Mouse (Mus musculus) thymus, adult 18-20 months (tissue): ENCODE measurements at regions not wholly inside any gene's neighbourhood (a gene's known extent, or its start where the extent isn't known, plus 50 kb on each side); places are given as distances from the start of the nearest gene placed in this dataset.

Source experiments
- DNase-seq, 2 experiments: peaks; one replicate each; pipeline ENCODE4 v3.0.0; 2022; ENCODE audit warnings: mixed read lengths in 2 of 2

DNA sequence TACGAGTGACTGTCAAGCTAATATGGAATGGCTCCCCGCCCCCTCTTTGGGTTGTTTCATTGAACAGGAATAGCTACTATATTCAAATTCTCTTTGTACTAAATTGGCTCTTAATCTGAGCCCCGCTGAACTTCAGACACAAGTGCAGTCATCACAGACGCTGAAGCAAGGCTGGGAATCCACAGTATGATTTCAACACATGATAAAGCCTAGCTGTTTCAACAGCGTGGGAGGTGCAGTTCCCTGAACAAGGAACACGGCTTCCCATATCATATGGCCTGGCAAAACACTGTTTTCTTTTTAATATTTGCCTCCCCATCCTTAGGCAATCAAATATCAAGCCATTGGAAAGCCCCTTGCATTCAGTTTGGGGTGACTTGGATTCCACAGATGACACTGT lies 428.0 kb upstream of the Adamts9 start:
- no peak for DNase-seq

DNA sequence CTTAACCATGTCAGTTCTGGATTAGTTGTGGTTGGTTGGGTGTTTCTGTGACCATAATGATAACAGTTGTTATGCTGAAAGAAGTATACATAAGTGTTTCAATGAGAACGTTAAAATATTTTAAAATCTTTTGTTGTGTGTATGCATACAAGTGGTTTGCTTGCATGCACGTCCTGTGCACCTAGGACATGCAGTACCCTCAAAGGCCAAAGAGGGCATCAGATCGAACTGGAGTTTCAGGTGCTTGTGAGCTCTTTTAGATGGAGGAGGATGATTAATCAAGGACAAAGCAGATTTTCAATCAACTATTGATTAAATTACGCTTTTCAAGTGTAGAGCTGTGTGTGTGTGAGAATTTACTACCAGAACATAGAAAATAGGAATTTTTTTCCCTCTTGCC lies 420.6 kb upstream of the Adamts9 start:
- DNase-seq, result no peak

GRCm38 (mm10) chr6:93353353-93354125 lies 410.2 kb upstream of the Adamts9 start:
- DNase-seq, result no peak

- no peak for DNase-seq
These were observed 406.8 kb upstream of the Adamts9 start for GRCm38 (mm10) chr6:93349936-93350700.

DNA sequence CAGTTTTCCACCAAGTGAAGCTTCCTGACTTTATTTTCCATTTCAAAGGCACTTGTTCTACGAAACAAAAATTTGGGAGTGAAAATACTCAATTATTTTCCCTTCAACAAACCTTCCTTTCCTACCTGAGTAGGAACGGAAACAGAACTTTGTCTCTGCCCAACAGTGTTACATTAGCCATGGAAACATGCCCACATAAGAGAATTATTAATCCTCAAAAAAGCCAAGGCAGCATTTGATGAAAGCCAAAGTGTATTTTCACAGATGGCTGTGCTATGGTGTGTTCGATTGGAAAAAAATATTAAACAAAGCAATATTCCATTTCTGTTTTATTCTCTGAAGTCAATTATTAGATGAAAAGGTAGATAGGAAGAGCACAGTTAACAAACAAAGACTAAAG lies 404.8 kb upstream of the Adamts9 start:
- no peak for DNase-seq

GRCm38 (mm10) chr6:93328683-93329082 lies 385.4 kb upstream of the Adamts9 start:
- DNase-seq, result no peak

DNA sequence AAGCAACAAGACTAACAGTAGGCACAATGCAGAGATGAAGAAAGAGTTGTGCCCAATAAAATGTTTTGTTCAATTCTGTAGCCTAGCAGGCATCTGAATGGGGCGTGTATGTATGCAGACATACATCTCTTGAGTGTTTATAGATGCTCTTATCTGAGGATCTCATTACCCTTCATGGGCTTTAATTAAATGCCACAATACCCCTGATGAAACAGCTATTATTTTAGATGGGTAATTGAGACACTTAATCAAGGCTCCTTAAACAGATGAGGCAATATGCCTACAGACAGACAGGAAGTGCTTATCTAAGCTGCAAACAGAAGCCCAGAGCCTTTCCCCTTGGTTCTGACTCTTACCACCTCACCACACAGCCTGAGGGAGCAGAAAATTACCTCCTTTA lies 384.6 kb upstream of the Adamts9 start:
- DNase-seq, result no peak

- no peak for DNase-seq
These were observed 380.6 kb upstream of the Adamts9 start for GRCm38 (mm10) chr6:93323881-93324280.

GRCm38 (mm10) chr6:93314625-93315024 lies 371.3 kb upstream of the Adamts9 start:
- DNase-seq, result no peak

DNA sequence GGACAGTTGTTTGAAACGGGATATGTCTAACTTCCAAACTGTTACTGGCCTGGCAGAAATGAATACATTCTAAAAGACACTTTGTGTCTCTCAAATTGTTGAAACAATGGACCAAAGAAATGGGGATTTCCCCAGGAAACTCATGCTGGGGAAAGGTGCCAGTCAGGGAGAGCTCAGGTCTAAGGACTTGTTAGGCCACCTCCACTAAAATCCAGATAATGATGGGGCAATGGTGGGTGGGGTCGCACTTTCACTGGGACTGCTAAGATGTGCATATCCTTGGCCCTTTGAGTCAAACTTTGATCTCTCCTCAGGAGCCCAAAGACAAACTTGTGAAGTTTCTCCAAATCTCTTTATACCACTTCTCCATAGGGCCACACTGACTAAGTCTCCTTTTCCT lies 361.9 kb upstream of the Adamts9 start:
- no peak for DNase-seq

DNA sequence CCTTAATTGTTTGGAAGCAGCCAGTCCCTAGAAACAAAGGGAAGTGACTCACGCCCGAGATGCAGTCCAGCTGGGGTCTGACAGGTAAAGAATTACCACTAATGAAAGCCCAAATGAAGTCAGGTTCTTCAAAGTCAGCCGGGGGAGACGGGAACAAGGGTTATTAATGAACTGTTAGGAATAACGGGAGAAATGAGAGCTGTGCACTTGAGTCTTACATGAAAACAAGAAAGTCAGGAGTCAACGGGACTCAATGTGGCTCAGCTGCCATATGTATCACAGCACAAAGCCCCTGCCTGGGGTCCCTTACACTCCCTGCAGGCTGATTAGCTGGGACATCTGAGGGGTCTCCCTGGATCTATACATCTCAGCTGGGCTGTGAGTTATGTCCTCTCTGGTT lies 354.7 kb upstream of the Adamts9 start:
- DNase-seq, result no peak

DNA sequence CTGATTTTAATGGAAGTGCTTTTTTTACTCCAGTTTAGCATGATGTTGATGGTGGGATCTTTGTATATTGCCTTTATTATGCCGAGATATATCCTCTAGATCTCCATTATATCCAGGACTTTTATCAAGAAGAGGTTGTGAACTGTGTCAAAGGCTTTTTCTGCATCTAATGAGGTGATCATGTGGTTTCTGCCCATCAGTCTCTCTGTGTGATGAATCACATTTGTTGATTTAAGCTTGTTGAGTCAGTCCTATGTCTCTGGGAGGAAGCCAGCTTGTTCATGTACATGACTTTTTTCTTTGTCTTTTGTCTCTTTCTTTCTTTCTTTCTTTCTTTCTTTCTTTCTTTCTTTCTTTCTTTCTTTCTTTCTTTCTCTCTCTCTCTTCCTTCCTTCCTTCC lies 348.4 kb upstream of the Adamts9 start:
- no peak for DNase-seq

DNA sequence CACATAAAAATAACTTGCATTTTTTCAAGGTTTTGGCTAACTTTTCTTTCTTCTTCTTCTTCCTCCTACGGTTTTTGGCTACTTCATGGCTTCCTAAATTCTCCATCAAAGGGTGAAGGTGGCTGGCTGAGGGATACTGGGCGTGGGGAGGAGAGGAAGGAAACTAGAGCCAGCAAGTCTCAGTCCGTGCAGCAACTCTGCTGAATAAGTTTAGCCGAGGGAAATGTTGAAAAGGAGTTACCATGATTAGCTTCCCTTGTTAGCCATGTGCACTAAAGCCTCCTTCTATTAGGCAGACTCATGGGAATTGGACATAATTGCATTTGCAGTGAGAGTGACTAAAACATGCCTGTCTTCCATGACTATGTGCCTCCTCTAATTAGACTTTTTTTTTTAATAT lies 345.1 kb upstream of the Adamts9 start:
- no peak for DNase-seq

- no peak for DNase-seq
These were observed 342.5 kb upstream of the Adamts9 start for GRCm38 (mm10) chr6:93285796-93286195.

DNA sequence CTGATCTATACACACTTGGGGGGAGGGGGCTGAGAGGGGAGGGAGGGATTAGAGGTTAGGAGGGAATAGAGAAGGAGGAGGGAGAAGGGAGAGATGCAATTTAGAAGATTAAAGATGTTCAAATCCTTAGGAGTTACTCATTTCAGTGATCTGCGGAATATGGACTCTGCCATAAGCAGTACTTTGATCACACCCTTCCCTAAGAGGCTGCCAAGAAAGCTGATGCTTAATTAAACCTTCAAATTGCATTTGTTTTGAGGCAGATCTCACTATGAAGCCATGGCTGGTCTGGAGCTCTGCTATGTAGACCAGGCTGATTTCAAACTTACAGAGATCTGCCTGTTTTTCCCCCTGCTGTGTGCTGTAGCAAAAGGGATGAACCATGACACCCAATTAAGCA lies 338.2 kb upstream of the Adamts9 start:
- DNase-seq, result no peak

DNA sequence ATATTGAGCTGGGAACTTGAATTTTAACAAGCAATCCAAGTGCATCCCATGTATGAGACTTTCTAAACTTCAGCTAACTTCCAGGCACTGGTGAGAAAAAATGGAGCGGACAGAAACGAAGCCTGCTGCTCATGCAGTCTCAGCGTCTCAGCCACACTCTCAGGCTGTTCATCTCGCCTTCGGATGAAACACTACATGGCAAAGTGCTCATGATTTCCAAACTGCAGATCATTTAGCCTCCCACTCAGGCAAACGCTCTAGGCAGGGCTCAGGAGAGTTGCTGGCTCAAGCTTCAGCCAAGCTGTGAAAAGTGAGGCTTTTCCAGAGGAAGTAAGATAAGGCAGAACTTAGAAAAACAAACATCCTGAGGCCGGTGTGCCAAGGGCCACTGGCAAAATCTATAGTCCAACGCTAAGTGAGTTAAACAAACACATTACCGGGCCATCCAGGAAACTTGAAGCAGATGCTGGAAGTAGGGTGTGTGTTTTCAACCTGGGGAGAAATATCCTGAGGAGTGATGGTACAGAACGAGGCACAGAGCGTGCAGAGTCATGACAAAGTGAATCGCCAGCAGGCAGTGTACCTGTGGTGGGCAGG lies 330.7 kb upstream of the Adamts9 start:
- DNase-seq, result no peak

DNA sequence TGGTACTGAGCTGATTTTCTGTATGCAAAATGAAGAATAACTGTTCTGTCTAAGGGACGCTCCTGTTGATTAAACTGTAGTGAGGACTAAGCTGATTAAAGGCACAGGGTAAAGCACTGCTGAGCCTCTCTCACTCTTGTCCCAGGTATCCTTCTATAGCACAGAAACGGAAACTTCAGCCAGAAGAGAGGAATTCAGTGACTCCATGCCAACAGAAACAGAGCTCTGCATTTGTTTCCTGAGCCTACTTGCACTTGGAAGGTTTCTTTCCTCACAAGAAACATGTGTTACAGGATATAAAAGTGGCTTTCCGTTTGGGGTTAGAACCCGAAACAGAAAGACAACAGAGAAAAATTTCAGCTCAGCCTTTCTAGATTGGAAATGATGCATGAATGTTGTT lies 328.9 kb upstream of the Adamts9 start:
- no peak for DNase-seq

- no peak for DNase-seq
These were observed 323.5 kb upstream of the Adamts9 start for GRCm38 (mm10) chr6:93266826-93267225.

DNA sequence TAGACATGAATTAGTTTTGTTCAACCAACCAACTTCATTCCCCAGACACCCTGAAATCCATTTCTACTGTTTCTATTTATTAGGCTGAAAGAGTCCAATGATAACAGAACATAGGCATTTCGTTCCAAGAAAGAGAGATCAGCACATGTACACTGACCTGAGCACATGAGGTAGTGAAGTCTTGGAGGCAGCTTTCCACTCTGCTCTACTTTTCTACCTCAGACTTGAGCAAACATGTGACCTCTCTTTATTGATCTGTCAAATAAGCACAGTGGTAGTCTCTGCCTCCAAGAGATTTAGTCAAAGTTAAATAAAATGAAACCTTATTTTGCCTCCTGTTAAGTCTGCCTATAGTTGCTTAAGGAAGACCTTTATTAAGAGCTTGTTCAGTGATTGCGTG lies 321.9 kb upstream of the Adamts9 start:
- DNase-seq, result no peak

DNA sequence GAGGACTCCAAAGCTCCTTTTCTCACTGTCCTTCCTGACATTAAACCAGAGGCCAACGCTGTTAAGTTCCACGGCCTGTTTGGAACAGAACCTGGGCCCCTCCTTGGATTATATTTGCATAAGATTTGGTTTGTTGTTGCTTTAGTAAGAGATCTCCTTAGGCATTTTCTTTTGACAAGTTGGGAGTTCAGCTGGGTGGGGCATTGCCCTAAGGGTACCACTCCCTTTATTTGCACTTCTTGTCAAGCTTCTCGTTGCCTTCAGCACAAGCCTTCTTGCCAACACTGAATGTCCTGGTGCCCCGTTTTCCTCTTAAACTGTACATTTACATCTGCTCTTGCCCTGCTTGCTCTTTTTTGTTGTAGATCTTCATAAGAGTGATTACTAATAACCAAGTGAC lies 317.5 kb upstream of the Adamts9 start:
- no peak for DNase-seq

DNA sequence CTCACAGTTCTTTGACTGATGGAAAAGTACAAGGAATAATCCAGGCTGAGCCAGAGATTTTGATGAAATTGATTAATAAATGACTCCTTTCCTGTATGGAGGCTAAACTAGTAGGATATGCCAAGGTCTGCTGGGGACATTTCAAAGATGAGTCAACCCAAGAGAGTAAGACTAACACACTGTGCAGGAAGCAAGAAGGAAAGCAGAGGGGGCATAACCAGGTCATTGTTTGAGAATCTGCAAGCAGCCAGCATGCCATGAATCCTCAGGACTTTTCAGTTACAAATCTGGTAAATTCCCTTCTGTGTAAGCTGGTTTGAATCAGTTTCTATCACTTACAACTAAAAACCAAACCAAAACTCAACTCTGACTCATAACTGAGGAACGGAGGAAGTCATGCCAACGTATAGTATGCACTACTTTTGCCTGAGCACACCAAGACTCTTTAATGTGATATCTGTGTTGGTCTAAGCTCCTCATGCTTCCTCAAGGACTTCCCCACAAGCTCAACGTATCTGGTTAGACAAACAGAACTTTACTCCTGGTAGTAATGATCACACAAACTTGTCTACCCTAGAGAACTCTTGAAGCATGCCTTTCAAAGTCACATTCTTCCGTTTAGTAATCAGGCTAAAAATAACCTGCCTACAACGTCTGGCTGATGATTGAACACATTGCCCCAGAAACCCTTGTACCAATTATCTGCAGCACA lies 314.0 kb upstream of the Adamts9 start:
- DNase-seq, result no peak

- no peak for DNase-seq
These were observed 310.5 kb upstream of the Adamts9 start for GRCm38 (mm10) chr6:93253746-93254145.

DNA sequence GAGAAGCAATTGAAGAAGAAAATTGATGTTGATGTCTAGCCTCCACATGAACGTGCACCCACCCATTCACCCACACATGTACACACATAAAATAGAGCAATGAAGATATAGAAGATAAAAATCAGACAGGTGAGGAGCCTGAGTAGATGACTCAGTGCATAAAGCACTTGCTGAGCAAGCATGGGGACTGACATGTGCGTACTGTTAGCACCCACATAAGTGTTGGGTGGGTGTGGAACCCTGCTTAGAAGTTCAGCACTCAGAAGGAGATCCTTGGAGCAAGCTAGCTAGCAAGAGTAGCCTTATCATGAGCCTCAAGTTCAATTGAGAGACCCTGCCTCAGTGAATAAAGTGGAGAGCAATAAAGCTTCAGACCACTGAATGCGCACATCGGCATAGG lies 305.7 kb upstream of the Adamts9 start:
- DNase-seq, result no peak
